Comparison of ENCODE assay signal across 1 mouse cellular context in genomic region chr10:121626186-121626882, GRCm38 (mm10).
A peak's percentile ranks its signal among the peaks of the same experiment; 100 is the strongest.
TF ChIP-seq lines count a peak whose summit lies in the region.

Gene Xpot, minus strand, starts transcription at chr10:121626332.

TF ChIP-seq in CH12.LX, 34 proteins besides CTCF, POLR2A, EP300 and RAD21 (continued from another document):
- TF ChIP-seq MAX (IDR thresholded peaks at IDR 0.05; ENCODE audit: low read length): peak; percentile 99
- TF ChIP-seq JUND (conservative IDR thresholded peaks at IDR 0.05; ENCODE audit: low read depth, low read length): no peak
- peak; percentile 55; the same call in 1 of the 2 replicates for TF ChIP-seq MEF2A (IDR thresholded peaks at IDR 0.05; ENCODE audit: borderline replicate concordance, low read depth, low read length)
- TF ChIP-seq TBP (conservative IDR thresholded peaks at IDR 0.05; ENCODE audit: low read depth, low read length): peak; percentile 75
- no peak for TF ChIP-seq ZC3H11A (IDR thresholded peaks at IDR 0.05; ENCODE audit: low read depth, low read length)
- peak; percentile 77 for TF ChIP-seq POLR2AphosphoS2 (IDR thresholded peaks at IDR 0.05; ENCODE audit: low read depth, low read length)
- peak; percentile 17; the same call in 1 of the 2 replicates for TF ChIP-seq ZNF384 (IDR thresholded peaks at IDR 0.05; ENCODE audit: low read depth, low read length)
- peak; percentile 65; the same call in 1 of the 2 replicates for TF ChIP-seq GABPA (IDR thresholded peaks at IDR 0.05; ENCODE audit: insufficient replicate concordance, low read depth, low read length)
- TF ChIP-seq CHD1 (IDR thresholded peaks at IDR 0.05; ENCODE audit: low read depth, low read length): no peak
- TF ChIP-seq CHD2 (IDR thresholded peaks at IDR 0.05; ENCODE audit: low read length): peak; percentile 58; the same call in 1 of the 2 replicates
- peak; percentile 97 for TF ChIP-seq HCFC1 (IDR thresholded peaks at IDR 0.05; ENCODE audit: low read depth, low read length)
